Mouse (Mus musculus) cerebellum, adult 2 months (tissue): Measurements from ENCODE around the gene Myo18a.

ENCODE experiments used
- CTCF ChIP-seq: fragments of 200-500 bp; IDR thresholded peaks from 2 replicates; pipeline ENCODE4 v1.5.1; 2011; ENCODE audit warnings: low read depth, mild to moderate bottlenecking, control low read depth, low read length, moderate library complexity, borderline replicate concordance; ENCODE audit not compliant: insufficient read depth
- POLR2A ChIP-seq: fragments of 200-500 bp; IDR thresholded peaks from 2 replicates; pipeline ENCODE4 v1.6.1; 2011; ENCODE audit warnings: low read length, control low read depth, borderline replicate concordance; ENCODE audit not compliant: insufficient read depth

DNA sequence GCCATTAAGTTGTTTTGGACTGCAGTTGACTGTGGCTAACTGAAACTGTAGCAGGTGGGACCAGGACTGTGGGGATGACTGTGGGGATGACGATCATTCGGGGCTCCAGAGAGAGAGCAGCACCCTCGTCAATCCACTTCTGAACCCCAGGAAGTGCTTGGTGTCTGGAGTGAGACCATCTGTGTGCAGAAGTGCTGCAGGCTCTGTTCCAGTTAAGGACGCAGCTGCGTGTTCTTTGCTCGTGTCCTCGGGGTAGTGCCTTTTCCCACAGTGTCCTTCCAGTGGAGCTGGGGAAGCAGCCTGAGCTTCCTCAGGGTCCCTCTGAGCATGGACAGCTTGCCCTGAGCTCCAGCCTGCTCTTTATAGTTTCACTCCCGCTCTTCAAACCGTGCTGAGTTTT lies 27.2 kb downstream of the Myo18a start:
- TF ChIP-seq CTCF (no peak), POLR2A (no peak)
